Mouse (Mus musculus): ENCODE measurements at regions not wholly inside any gene's neighbourhood (a gene's known extent, or its start where the extent isn't known, plus 50 kb on each side); places are given as distances from the start of the nearest gene placed in this dataset.

GRCm38 (mm10) chr1:174999265-175000200 lies 77.9 kb upstream of the Grem2 start:
- intact Hi-C loops (cut with DNase I): loop anchor here (1.0 kb wide), 1 partner anchor 404 kb away; no protein-coding TSS in a partner anchor
- peak; percentile 17 to 36 for DNase-seq

GRCm38 (mm10) chr1:174992520-174992919 lies 70.9 kb upstream of the Grem2 start:
- intact Hi-C loops (cut with DNase I): no loop called here

GRCm38 (mm10) chr1:174988590-174988989 lies 67.0 kb upstream of the Grem2 start:
- no peak for DNase-seq

More at GRCm38 (mm10) chr1:174992520-174992919, 70.9 kb upstream of the Grem2 start:
- no peak for DNase-seq

GRCm38 (mm10) chr1:174971895-174972294 lies 50.3 kb upstream of the Grem2 start:
- intact Hi-C loops (cut with DNase I): no loop called here
- no peak for DNase-seq

More at GRCm38 (mm10) chr1:174988590-174988989, 67.0 kb upstream of the Grem2 start:
- intact Hi-C loops (cut with DNase I): no loop called here

Data from heart, postnatal 10 days (tissue).